Mouse (Mus musculus) cerebellum, postnatal 25 days (tissue): ENCODE measurements at regions not wholly inside any gene's neighbourhood (a gene's known extent, or its start where the extent isn't known, plus 50 kb on each side); places are given as distances from the start of the nearest gene placed in this dataset.

Experiments
- DNase-seq, 2 experiments: peaks; one replicate each; pipeline ENCODE4 v3.0.0; 2021; ENCODE audit warnings: mixed read lengths in 2 of 2

DNA sequence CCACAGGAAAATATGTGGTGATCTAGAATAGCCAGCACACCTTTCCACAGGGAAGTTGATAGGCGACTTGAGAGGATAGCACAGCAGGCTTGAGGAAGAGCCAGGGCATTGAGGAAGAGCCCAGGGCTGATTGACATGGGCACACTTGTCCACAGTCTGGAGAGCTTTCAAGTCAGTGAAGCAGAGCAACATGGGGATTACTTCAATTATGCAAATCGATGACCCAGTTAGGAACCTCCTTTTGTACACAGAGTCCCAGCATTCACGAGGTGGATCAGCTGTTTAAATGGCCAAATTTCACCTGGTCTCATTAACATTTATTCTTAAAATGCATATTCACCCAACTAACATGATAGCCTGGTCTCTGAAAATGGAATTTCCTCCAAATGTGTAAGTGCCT is 186.1 kb downstream of the Brinp2 start:
- no peak for DNase-seq

DNA sequence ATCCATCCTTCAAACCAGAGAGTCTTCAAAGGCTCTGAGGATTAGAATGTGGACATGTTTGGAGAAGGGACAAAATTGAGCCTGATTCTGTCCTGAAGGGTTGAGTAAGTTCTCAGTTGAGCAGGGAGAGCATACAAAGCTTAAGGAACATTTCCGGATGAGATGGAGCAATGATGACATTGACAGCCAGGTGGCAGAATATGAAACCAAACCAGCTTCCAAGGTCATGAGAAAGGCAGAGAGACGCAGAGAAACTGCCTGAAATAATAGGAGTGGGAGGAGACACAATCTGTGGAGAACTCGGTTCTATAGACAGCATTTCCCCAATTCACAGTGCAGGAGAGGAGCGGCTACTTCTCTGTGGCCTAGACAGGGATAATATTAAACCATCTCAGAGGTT is 176.0 kb downstream of the Brinp2 start:
- DNase-seq, result peak in 1 of 2 experiments; percentile 6

DNA sequence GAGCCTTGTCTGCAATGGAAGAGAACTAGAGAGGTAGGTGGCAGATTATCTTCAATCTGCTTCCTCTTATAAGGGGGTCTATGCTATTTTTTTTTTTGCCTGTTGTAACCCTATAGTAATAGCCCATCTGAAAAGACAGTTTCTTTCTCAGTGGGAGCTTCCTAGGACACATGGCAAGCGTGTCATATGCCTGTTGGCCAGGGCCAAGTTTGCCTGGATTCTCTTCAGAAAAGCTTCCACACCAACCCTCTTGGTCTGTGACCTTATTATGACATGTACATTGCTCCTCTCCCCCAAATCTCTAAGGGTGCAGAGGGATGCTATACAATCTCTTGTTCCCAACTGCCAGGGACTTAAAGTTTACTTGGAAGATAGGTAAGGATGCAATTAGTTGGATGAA is 174.8 kb downstream of the Brinp2 start:
- DNase-seq, result peak; percentile 31 to 57

DNA sequence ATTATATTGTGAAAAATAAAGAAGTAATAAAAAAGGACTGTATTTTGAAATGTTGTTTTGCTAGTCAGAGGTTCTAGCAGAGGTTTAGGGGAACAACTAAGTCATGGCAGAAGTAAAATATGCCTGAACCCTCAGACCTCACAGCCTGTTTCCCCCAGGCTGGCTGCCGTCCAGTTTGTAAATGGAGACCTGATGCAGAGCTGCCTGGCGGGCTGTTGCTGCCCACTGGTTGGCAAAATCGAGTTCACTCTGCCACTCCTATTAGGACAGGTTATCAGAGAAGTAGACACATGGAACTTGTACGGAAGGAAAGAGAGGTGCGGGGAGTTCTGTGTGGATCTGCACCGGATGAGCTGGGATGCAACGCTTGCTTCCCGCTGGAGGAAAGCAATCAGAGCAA is 168.5 kb downstream of the Brinp2 start:
- DNase-seq, result peak; percentile 24 to 45

DNA sequence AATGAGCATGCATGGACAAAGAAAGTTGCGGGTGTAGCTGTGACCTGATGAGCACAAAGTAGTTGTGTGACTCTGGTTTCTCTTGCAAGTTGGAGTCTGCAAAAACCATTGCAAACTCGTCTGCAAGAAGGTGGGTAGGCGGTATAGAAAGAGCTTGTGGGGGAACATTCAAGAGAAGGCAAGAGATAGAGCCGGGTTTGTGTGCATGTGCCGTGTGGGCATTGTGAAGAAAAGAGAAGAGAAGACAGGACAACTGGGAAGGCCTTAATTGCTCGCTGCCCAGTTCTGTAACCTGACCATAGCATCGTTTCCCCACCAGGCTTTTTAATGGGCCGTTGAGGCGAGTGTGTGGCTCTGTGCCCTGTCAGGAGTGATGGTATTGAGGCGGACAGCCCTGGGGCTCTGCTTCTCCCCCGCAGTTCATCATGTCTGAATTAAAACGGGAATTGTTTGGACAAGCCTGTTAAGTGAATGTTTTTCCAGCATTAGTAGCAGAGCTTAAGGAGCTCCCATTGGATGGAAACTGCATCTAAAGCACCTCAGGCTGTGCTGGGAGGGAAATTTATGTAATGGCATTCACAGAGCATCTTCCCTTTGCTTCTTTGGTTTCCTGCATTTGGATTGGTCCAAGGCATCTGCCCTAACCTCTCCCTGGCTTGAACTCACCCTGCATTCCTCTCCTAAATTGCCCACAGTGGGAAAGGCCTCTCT is 163.1 kb downstream of the Brinp2 start:
- no peak for DNase-seq

DNA sequence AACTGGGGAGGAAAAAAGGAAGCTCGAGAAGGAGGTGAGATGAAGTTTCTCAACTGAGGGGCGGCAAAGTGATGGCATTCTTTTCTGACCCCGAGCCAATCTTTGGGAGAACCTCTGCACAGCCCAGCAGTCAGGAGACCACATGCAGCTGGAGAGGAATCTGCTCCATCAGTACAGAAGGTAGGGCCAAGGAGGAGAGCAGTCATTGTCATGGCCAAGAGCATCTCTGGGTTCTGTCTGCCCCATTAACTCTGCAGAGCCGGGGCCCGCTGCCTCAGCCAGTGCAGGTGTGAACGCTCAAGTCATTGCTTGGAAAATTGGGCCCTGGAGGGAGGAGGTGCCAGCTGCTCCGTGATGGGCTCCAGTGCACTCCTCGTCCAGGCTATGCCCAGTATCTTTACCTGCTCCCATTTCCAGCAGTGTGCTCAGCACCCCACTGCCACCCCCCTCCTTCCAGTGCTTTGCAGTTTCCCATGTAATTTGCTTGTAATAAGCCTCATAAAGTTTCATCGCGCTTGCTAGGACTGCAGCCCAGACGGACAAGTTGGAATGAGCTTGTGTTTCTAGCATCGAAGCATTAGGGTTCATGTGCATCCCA is 162.1 kb downstream of the Brinp2 start:
- DNase-seq, result no peak
